Mouse (Mus musculus) layer of hippocampus, adult 18-20 months (tissue): ENCODE measurements around the gene Ttc26. TPM values are rescaled to one million over a fixed set of nuclear protein-coding genes. Genes with fewer than 3 reads are reported as not detected.
"Not testable (repeated sequence)": the region's sequence is repeated elsewhere in the genome, so short reads cannot be mapped to it uniquely, and the experiment has no call there.

Experiments
- DNase-seq, 2 experiments: peaks; one replicate each; pipeline ENCODE4 v3.0.0; 2022; ENCODE audit warnings: low spot score in 2 of 2
- total RNA-seq, 2 experiments: library from RNA; stranded (reverse); gene quantifications; 2 replicates each; pipeline ENCODE4 v1.2.3; 2021

Gene Ttc26
- total RNA-seq, 2 experiments from 2014 or later = 12.0 to 12.7 TPM

DNA sequence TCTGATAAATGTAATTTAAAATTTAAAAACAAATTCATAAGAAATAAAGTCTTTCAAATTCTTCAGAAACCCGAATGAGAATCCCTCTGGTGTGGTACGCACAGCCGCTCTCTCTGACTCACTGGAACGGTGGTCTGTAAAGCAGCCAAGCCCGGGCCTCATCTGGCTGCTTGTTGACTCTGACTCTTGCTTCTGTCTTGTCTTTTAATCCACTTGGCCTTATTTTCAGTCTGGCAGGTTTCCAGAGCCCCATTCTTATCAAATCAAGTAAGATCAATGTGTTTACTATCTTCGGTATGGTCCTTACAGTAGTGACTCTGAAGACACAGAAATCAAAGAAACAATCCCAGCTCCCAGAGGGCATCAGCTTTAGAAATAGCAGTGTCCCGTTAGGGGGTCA is 25.4 kb upstream of the Ttc26 start:
- no peak for DNase-seq

DNA sequence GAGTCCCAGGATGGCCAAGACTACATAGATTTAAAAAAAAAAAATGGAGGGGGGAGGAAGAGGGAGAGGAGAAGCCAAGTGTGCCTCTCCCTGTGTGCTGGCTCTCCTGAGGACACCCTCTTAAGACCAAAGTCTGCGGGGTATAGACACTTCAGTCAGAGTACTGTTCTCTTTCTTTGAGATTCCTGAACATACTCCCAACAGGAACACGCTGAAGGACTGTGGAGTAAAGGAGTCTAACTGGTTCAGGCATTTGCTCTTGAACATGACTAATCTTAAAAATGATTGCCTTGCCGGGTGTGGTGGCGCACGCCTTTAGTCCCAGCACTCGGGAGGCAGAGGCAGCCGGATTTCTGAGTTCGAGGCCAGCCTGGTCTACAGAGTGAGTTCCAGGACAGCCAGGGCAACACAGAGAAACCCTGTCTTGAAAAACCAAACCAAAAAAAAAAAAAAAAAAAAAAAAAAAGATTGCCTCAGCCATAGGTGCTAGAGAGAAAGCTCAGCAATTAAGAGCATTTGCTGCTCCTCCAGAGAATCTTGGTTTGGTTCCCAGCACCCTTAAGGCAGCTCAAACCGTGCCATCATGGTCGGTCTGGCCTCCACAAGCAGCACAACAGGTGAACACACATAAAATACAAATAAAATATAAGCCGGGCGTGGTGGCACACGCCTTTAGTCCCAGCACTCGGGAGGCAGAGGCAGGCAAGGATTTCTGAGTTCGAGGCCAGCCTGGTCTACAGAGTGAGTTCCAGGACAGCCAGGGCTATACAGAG is 24.4 kb upstream of the Ttc26 start:
- not testable (repeated sequence) for DNase-seq

DNA sequence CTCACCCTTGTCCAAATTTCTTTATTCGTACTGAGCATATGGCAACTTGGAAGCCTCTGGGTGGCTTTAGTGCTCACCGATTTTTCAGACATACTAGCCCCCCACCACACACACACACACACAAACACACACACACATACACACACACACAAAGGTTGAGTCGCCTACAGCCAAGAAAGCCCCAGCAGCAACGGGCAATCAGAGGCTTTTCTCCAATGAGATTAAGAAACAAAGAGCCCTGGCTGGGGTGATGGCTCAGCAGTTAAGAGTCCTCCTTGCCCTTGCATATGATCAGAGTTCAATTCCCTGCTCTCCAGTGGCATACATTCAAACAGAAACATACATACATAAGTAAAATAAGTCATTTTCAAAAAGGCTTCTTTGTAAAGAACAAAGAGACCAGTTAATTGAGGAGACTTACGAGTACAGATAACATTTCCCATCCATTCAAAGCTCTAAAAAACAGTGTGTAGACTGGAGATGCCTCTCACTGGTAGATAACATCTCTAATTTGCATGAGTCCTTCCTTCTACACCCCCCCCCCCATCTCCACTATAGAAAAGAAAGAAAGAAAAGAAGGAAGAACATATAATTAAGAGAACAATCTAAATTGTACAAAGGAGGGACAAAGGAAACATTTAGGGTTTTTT is 23.5 kb upstream of the Ttc26 start:
- no peak for DNase-seq

GRCm38 (mm10) chr6:38358253-38359027 is 22.8 kb upstream of the Ttc26 start:
- DNase-seq = no peak

- DNase-seq = not testable (repeated sequence)
These were observed 22.1 kb upstream of the Ttc26 start for GRCm38 (mm10) chr6:38359044-38359735.

- no peak for DNase-seq
These were observed 21.4 kb upstream of the Ttc26 start for GRCm38 (mm10) chr6:38359736-38360499.

GRCm38 (mm10) chr6:38361065-38361464 is 20.2 kb upstream of the Ttc26 start:
- no peak for DNase-seq

- no peak for DNase-seq
These were observed 19.3 kb upstream of the Ttc26 start for GRCm38 (mm10) chr6:38361937-38362336.

DNA sequence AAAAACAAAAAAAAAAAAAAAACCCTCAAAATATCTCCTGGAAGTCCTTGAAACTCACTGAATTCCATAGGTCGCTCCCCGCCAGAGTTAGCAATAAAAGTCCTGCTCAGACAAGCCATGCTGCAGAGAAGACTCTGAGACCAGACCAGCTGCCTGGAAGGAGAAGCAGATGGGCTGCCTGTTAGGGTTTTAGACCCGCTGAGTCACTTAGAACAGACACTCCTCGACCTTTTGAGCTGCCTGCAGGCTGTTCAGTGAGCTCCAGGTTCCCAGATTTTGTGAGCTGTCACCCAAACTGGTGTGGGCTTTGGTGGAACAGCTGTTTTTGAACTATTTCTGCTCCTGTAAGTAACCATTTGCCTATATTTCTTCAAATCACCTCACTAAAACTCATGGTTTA is 17.9 kb upstream of the Ttc26 start:
- DNase-seq = no peak

DNA sequence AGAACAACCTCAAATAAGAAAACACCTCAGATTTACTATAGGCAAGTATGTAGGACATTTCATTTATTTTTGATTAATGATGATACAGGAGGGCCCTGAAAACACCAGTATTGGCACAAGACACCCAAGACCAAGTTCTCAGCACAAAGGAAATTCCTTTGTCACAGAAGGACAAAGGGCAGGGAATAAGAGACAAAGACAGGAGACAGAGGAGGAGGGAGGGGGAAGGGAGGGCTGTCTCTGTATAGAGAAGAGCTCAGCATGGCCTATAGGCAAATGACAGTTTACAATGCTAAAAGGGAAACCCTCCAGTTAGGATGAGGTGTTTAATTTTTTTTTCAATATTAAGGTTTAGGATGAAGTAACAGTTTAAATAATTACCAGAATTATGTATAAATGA is 17.1 kb upstream of the Ttc26 start:
- no peak for DNase-seq

DNA sequence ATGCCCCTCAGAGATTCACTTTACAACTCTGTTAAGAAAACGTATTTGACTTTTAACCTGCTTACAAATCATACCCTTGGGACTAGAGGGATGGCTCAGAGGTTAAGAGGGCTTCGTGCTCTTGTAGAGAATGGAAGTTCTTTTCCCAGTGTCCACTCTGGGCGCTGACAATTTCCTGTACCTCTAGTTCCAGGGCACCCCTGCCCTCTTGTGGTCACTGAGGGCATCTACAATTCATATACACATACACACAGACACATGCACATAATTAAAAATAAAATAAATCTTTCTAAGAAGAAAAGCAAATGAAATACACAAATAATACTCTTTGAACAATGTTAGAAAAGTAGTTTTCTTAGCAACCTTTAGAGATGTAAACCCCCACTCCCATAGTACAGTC is 11.3 kb upstream of the Ttc26 start:
- no peak for DNase-seq

DNA sequence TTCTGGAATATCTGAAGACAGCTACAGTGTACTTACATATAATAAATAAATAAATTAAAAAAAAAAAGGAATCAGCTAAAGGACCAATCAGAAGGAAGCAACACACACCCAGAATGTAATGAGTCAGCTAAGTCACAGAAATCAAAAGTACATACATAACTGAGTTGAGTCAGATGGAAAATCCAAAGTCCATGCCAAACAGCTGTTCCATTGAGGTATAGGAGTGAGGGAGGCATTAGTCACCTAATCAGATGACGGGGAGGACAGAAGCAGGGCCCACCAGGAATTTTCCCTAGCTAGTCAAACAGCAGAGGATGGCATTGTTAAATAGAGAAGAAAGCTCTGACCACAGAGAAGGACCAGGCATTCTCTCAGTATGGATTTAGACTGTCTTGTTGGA is 7.0 kb upstream of the Ttc26 start:
- DNase-seq = no peak

- DNase-seq = no peak
These were observed 523 bp upstream of the Ttc26 start for GRCm38 (mm10) chr6:38380764-38381128.

GRCm38 (mm10) chr6:38389671-38390070 is 8.4 kb downstream of the Ttc26 start:
- peak; percentile 67 to 85 for DNase-seq

- not testable (repeated sequence) for DNase-seq
These were observed 51.2 kb downstream of the Ttc26 start for GRCm38 (mm10) chr6:38432457-38432856.

GRCm38 (mm10) chr6:38433261-38434033 is 52.2 kb downstream of the Ttc26 start, which contains the start of gene Ubn2:
Ubn2 (plus strand) TSS chr6:38433950.
- peak; percentile 98 to 99 for DNase-seq

DNA sequence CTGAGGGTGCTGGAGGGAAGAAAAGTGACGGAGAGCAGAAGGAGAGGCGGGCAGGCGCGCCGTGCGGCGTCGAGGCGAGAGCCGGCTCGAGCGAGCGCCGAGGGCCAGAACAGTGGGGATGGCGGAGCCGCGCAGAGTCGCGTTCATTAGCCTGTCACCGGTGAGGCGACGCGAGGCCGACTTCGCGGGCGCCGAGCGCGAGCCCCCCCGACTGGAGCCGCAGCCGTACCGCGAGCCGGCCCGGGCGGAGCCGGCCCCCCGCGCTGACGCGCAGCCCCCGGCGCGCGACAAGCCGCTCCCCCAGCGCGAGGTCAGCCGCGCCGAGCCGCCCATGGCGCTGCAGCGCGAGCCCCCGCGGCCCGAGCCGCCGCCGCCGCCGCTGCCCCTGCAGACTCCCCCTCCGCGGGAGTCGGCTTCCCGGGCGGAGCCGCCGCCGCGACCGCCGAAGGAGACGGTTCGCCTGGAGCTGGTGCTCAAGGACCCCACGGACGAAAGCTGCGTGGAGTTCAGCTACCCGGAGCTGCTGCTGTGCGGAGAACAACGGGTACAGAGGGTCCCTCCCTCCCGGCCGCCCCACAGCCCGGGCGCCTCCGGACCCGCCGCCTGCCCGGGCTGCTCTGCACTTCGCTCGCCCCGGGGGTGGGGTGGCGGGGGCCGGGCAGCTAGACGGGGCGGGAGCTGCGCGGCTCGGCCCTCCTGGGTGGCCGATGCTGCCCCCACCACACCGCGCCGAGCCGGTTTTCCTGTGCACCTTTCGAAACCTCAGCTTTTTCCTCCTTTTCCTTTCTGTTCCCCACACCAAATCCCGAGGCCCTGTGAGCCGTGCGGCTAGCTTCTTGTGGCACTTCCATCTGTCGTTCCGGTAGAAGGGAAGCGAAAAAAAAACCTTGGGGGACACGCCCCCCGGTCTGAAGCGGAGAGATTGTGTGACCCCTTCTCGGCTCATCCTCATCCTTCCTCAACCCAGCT is 53.1 kb downstream of the Ttc26 start:
- DNase-seq = peak; percentile 30 to 53

GRCm38 (mm10) chr6:38443842-38444241 is 62.6 kb downstream of the Ttc26 start:
- no peak for DNase-seq

DNA sequence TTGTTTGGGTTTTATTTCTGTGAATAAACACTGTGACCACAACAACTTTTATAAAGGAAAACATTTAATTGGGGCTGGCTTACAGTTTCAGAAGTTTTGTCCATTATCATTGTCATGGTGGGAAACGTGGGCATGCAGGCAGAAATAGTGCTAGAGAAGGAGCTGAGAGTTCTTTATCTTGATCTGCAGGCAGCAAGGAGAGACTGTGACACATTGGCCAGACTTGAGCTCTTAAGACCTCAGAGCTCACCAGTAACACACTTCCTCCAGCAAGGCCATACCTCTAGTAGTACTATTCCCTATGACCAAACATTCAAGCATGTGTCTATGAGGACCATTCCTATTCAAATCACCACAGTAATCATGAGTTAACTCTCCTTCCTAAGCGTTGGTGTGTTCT is 67.0 kb downstream of the Ttc26 start:
- DNase-seq = no peak
